Mouse (Mus musculus) MEL (cell line): ENCODE results near the gene Map3k9. TPM values are rescaled to one million over a fixed set of nuclear protein-coding genes. Genes with fewer than 3 reads are reported as not detected.

Source experiments
- DNase-seq: peaks from one replicate; pipeline ENCODE4 v3.0.0; 2011; ENCODE audit warnings: low read depth, low spot score
- H3K27ac ChIP-seq: 2 replicates; pipeline ENCODE4 v1.5.1; 2012; ENCODE audit warnings: low read depth, mild to moderate bottlenecking, control low read depth, low read length, moderate library complexity; ENCODE audit not compliant: control insufficient read depth
- H3K27me3 ChIP-seq, 2 experiments: fragments of 150-350 bp in 1 of 2; sonication (generic) in 1 of 2; 2 replicates each; pipeline ENCODE4 v1.6.1; 2012; ENCODE audit warnings: low read length in 2 of 2, mild to moderate bottlenecking in 2 of 2, improper control_type of control experiment in 1 of 2, moderate library complexity in 1 of 2; ENCODE audit not compliant: insufficient read depth in 2 of 2, control insufficient read depth in 1 of 2
- H3K36me3 ChIP-seq, 2 experiments: 2 replicates each; pipeline ENCODE4 v1.6.1; 2012 to 2014; ENCODE audit warnings: low read length in 2 of 2, improper control_type of control experiment in 1 of 2, inconsistent platforms in 1 of 2, mild to moderate bottlenecking in 1 of 2; ENCODE audit not compliant: insufficient read depth in 2 of 2, control insufficient read depth in 1 of 2
- H3K4me1 ChIP-seq, 2 experiments: fragments of 150-350 bp in 1 of 2; sonication (generic) in 1 of 2; 2 replicates each; pipeline ENCODE4 v1.6.1; 2012; ENCODE audit warnings: low read length in 2 of 2, improper control_type of control experiment in 1 of 2, mild to moderate bottlenecking in 1 of 2; ENCODE audit not compliant: insufficient read depth in 2 of 2, control insufficient read depth in 1 of 2
- H3K4me3 ChIP-seq, 2 experiments: fragments of 150-350 bp in 1 of 2; sonication (generic) in 1 of 2; 2 replicates each; pipeline ENCODE4 v1.5.1; 2012; ENCODE audit warnings: low read depth in 2 of 2, low read length in 2 of 2, mild to moderate bottlenecking in 2 of 2, moderate library complexity in 2 of 2, control low read depth in 1 of 2, improper control_type of control experiment in 1 of 2; ENCODE audit not compliant: control insufficient read depth in 1 of 2, insufficient read depth in 1 of 2
- H3K79me2 ChIP-seq: 2 replicates; pipeline ENCODE4 v1.6.1; 2012; ENCODE audit warnings: mild to moderate bottlenecking, low read length, moderate library complexity; ENCODE audit not compliant: control insufficient read depth, poor library complexity, insufficient read depth
- H3K9ac ChIP-seq: 2 replicates; pipeline ENCODE4 v1.6.1; 2012; ENCODE audit warnings: low read depth, mild to moderate bottlenecking, control low read depth, low read length, moderate library complexity; ENCODE audit not compliant: control insufficient read depth, poor library complexity, severe bottlenecking
- H3K9me3 ChIP-seq: fragments of 150-350 bp; sonication (generic); replicated peaks from 2 replicates; pipeline ENCODE4 v1.6.1; 2012; ENCODE audit warnings: mild to moderate bottlenecking, low read length, improper control_type of control experiment, moderate library complexity; ENCODE audit not compliant: insufficient read depth
- CHD2 ChIP-seq: IDR thresholded peaks from 2 replicates; pipeline ENCODE4 v1.6.1; 2011; ENCODE audit warnings: low read length, improper control_type of control experiment
- E2F4 ChIP-seq: IDR thresholded peaks from 2 replicates; pipeline ENCODE4 v1.6.1; 2011; ENCODE audit warnings: low read depth, low read length, improper control_type of control experiment, borderline replicate concordance
- ELF1 ChIP-seq: IDR thresholded peaks from 2 replicates; pipeline ENCODE4 v1.6.1; 2014; ENCODE audit warnings: low read depth, mild to moderate bottlenecking, inconsistent platforms, low read length, improper control_type of control experiment, moderate library complexity
- EP300 ChIP-seq, 2 experiments: IDR thresholded peaks; 2 replicates each; pipeline ENCODE4 v1.6.1; 2011; ENCODE audit warnings: improper control_type of control experiment in 2 of 2, low read length in 2 of 2, low read depth in 1 of 2, mild to moderate bottlenecking in 1 of 2
- ETS1 ChIP-seq: IDR thresholded peaks from 2 replicates; pipeline ENCODE4 v1.6.1; 2012; ENCODE audit warnings: low read depth, mild to moderate bottlenecking, inconsistent platforms, low read length, improper control_type of control experiment, moderate library complexity
- HCFC1 ChIP-seq: IDR thresholded peaks from 2 replicates; pipeline ENCODE4 v1.6.1; 2012; ENCODE audit warnings: low read depth, mild to moderate bottlenecking, inconsistent platforms, low read length, improper control_type of control experiment, moderate library complexity
- MAFK ChIP-seq: IDR thresholded peaks from 2 replicates; pipeline ENCODE4 v1.6.1; 2011; ENCODE audit warnings: low read depth, mild to moderate bottlenecking, low read length, improper control_type of control experiment, borderline replicate concordance
- MAX ChIP-seq: IDR thresholded peaks from 2 replicates; pipeline ENCODE4 v1.6.1; 2011; ENCODE audit warnings: low read length, improper control_type of control experiment
- POLR2AphosphoS5 ChIP-seq: IDR thresholded peaks from 2 replicates; pipeline ENCODE4 v1.6.1; 2012; ENCODE audit warnings: low read depth, borderline replicate concordance, mild to moderate bottlenecking, inconsistent platforms, low read length, moderate library complexity, mixed read lengths
- SMC3 ChIP-seq: IDR thresholded peaks from 2 replicates; pipeline ENCODE4 v1.6.1; 2011; ENCODE audit warnings: low read depth, low read length, improper control_type of control experiment
- USF1 ChIP-seq: IDR thresholded peaks from 2 replicates; pipeline ENCODE4 v1.6.1; 2014; ENCODE audit warnings: low read depth, mild to moderate bottlenecking, inconsistent platforms, low read length, improper control_type of control experiment, moderate library complexity
- ZC3H11A ChIP-seq: IDR thresholded peaks from 2 replicates; pipeline ENCODE4 v1.6.1; 2012; ENCODE audit warnings: low read depth, mild to moderate bottlenecking, inconsistent platforms, low read length, improper control_type of control experiment
- ZNF384 ChIP-seq: IDR thresholded peaks from 2 replicates; pipeline ENCODE4 v1.6.1; 2012; ENCODE audit warnings: low read depth, mild to moderate bottlenecking, inconsistent platforms, low read length, improper control_type of control experiment
- polyA plus RNA-seq, 2 experiments: library from polyadenylated mRNA; stranded (reverse) in 1 of 2; unstranded in 1 of 2; fragments of >175 nt in 1 of 2; fragments of >200 nt in 1 of 2; gene quantifications; 2 replicates each; pipeline versions ENCODE4 v1.2.1 to v1.2.4; 2012; ENCODE audit warnings: low replicate concordance in 2 of 2, low read depth in 1 of 2; ENCODE audit not compliant: insufficient read length in 2 of 2, insufficient read depth in 1 of 2, missing spikeins in 1 of 2
- total RNA-seq: library from RNA; depleted of rRNA; stranded (reverse); fragments of 300-350 nt; gene quantifications from 2 replicates; pipeline ENCODE4 v1.2.3, GENCODE M21; 2012

Gene Map3k9
- total and polyA plus RNA-seq, 3 experiments, result not detected

DNA sequence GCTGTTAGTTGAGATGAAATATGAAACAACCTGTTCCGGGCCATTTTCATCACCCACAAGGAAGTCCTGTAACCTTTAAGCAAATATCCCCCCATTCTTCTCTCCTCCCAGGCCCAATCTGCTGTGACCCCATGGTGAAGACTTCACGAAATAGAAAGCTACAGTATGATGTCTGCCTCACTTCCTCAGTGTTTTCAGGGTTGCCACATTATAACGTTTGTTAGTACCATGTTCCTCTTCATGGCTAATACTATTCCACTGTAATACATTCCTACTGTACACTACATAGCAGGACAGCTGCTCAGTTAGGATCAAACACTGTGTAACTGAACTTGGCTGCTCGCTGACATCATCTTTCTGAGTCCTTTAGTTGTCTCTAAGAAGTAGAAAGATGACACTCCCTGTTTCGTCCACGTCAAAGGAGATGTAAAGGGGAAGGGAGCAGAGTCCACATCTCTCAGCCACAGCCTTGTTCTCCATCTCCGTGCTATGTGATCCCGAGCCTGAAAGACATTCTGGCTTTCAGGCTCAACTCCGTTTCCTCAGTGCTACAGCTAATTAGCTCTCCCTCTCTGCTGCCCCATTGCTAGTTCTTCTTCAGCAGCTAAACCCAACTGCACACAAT is 34.5 kb downstream of the Map3k9 start:
- Histone ChIP-seq H3K9me3 (no peaks in the 10 kb centered on the region), H3K4me3 (no peak overlapping the region), H3K79me2 (no peaks in the 10 kb centered on the region), H3K36me3 (no peaks in the 10 kb centered on the region), H3K4me1 (no peaks in the 10 kb centered on the region), H3K27me3 (peaks cover 4 to 10% of the 10 kb centered on the region in 2 experiments; a peak in 3 of 4 replicates), H3K9ac (no peak overlapping the region), H3K27ac (no peak overlapping the region)
- TF ChIP-seq EP300 (IDR thresholded peaks at IDR 0.05; ENCODE audit: low read depth in 1 of 2, low read length in 2 of 2), result no peak
- TF ChIP-seq ZC3H11A, result no peak
- no peak for TF ChIP-seq E2F4
- no peak for TF ChIP-seq ELF1
- no peak for TF ChIP-seq MAX
- no peak for TF ChIP-seq SMC3
- no peak for TF ChIP-seq POLR2AphosphoS5
- no peak for TF ChIP-seq CHD2
- no peak for DNase-seq

DNA sequence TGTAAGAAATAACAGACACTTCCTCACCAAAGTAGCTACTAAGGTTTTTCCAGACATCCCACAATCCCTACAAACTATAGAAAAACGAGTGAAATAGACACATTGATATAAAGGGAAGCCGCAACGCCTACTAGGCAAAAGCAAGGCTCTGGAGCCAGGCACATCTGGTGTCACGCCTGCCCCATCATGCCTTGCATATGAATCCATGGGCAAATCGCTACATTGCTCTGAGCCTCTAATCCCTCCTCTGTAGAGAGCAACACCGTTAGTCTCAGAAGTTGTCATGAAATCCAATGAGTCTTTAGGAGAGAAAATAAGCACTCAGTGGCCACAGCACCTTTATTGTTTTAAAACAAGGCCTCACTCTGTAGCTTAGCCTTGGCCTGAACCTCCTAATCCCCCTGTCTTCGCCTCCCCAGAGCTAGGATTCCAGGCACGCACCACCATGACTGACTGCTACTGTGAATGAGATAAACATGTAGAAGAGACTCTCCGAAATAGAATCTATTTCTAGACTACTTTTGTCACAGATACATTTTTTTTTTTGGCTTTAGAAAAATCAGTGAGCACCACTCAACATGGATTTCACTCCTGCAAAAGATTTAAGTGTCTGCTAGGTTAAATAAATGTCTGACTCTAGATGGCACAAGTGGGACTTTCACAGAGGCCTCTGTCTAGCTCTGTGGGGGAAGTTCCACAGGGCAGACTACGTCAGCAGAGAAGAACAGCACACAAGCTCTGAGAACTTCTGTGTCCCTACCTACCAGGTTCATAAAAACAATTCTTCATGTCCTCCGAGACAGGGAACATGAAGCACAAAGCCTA is 45.5 kb downstream of the Map3k9 start:
- TF ChIP-seq ETS1, result no peak
- TF ChIP-seq ZNF384, result no peak
- no peak for TF ChIP-seq ELF1
- no peak for TF ChIP-seq MAFK
- no peak for TF ChIP-seq HCFC1
- no peak for TF ChIP-seq USF1
- no peak for DNase-seq
- Histone ChIP-seq H3K27ac (no peak overlapping the region), H3K27me3 (no peaks in the 10 kb centered on the region; a peak in 1 of 4 replicates), H3K4me1 (no peaks in the 10 kb centered on the region), H3K4me3 (no peak overlapping the region), H3K9me3 (no peaks in the 10 kb centered on the region), H3K79me2 (no peaks in the 10 kb centered on the region), H3K36me3 (no peaks in the 10 kb centered on the region), H3K9ac (no peak overlapping the region)
